Mouse (Mus musculus) mouse trophoblast stem cell (cell line): ENCODE data around the gene Mpzl2.

Experiments used
- in situ Hi-C, 2 experiments: fragments of 300-500 bp; cut with MseI, MboI; formaldehyde crosslinking; loops; 2 replicates in 1 of 2; 3 replicates in 1 of 2; pipeline ENCODE4 v1.15.1; 2025

Mpzl2 gene

GRCm38 (mm10) chr9:45085741-45086690, 46.4 kb downstream of the Mpzl2 start:
- in situ Hi-C loops = no loop called here

- in situ Hi-C loops = no loop called here
Observed at GRCm38 (mm10) chr9:45088040-45088439, 48.4 kb downstream of the Mpzl2 start.

GRCm38 (mm10) chr9:45090811-45091210, 51.2 kb downstream of the Mpzl2 start:
- in situ Hi-C loops = no loop called here

GRCm38 (mm10) chr9:45092641-45093040, 53.0 kb downstream of the Mpzl2 start:
- in situ Hi-C loops = no loop called here

- in situ Hi-C loops = no loop called here
Observed at GRCm38 (mm10) chr9:45095149-45095937, 55.7 kb downstream of the Mpzl2 start.

- in situ Hi-C loops = no loop called here
Observed at GRCm38 (mm10) chr9:45097877-45098276, 58.3 kb downstream of the Mpzl2 start.

GRCm38 (mm10) chr9:45098426-45098825, 58.8 kb downstream of the Mpzl2 start:
- in situ Hi-C loops = no loop called here

GRCm38 (mm10) chr9:45102528-45102927, 62.9 kb downstream of the Mpzl2 start:
- in situ Hi-C loops = no loop called here

GRCm38 (mm10) chr9:45103211-45103979, 63.8 kb downstream of the Mpzl2 start:
- in situ Hi-C loops = no loop called here
